Mouse (Mus musculus) intestine, postnatal 0 days (tissue): ENCODE data around the gene Dag1. TPM values are rescaled to one million over a fixed set of nuclear protein-coding genes. Genes with fewer than 3 reads are reported as not detected.
A peak's percentile ranks its signal among the peaks of the same experiment; 100 is the strongest.

ENCODE experiments used
- ATAC-seq: fragments of 200-750 bp; cut with Nextera tagmentation; 2 replicates; pipeline ENCODE4 v1.8.0; 2017; ENCODE audit warnings: mild to moderate bottlenecking, moderate TSS enrichment, moderate library complexity
- H3K27ac ChIP-seq: fragments of 300-500 bp; sonication (generic); 2 replicates; pipeline ENCODE4 v1.5.1; 2014; ENCODE audit warnings: mild to moderate bottlenecking, low read depth, low read length, moderate library complexity
- H3K27me3 ChIP-seq: fragments of 300-500 bp; sonication (generic); replicated peaks from 2 replicates; pipeline ENCODE4 v1.6.1; 2014; ENCODE audit warnings: low read length, mixed read lengths; ENCODE audit not compliant: control insufficient read depth, insufficient read depth
- H3K36me3 ChIP-seq: fragments of 300-500 bp; sonication (generic); 2 replicates; pipeline ENCODE4 v1.6.1; 2014; ENCODE audit warnings: mild to moderate bottlenecking, moderate library complexity; ENCODE audit not compliant: control insufficient read depth, insufficient read depth
- H3K4me1 ChIP-seq: fragments of 300-500 bp; sonication (generic); replicated peaks from 2 replicates; pipeline ENCODE4 v1.6.1; 2014; ENCODE audit warnings: antibody characterized with exemption, low read length, mixed read lengths; ENCODE audit not compliant: control insufficient read depth, insufficient read depth
- H3K4me2 ChIP-seq: fragments of 300-500 bp; sonication (generic); replicated peaks from 2 replicates; pipeline ENCODE4 v1.6.1; 2014; ENCODE audit warnings: low read depth, mild to moderate bottlenecking, moderate library complexity
- H3K4me3 ChIP-seq: fragments of 300-500 bp; sonication (generic); 2 replicates; pipeline ENCODE4 v1.5.1; 2014; ENCODE audit warnings: low read depth, low read length
- H3K9ac ChIP-seq: fragments of 300-500 bp; sonication (generic); 2 replicates; pipeline ENCODE4 v1.6.1; 2014; ENCODE audit warnings: mild to moderate bottlenecking, low read depth, low read length
- H3K9me3 ChIP-seq: fragments of 300-500 bp; sonication (generic); 2 replicates; pipeline ENCODE4 v1.6.1; 2016; ENCODE audit warnings: mixed run types; ENCODE audit not compliant: control insufficient read depth
- CTCF ChIP-seq: sonication (generic); IDR thresholded peaks from 2 replicates; pipeline ENCODE4 v1.5.1; 2016; ENCODE audit warnings: low read depth, mild to moderate bottlenecking, control low read depth, antibody characterized with exemption, moderate library complexity
- WGBS: fragments of 180-500 bp; shearing (Covaris S2); extraction: QIAGEN DNeasy Blood & Tissue Kit; methylation state at CpG from one replicate; pipeline ENCODE4 v1.1.7; 2014; 5-methylcytosine and 5-hydroxymethylcytosine counted together
- polyA plus RNA-seq: library from polyadenylated mRNA; unstranded; fragments of >200 nt; fragmentation: Nextera tagmentation; extraction: Ambion mirVana; gene quantifications from 2 replicates; pipeline ENCODE4 v1.2.1, GENCODE M21; 2015

The Dag1 gene
- polyA plus RNA-seq, 1 experiment from 2014 or later: 44.6 TPM

DNA sequence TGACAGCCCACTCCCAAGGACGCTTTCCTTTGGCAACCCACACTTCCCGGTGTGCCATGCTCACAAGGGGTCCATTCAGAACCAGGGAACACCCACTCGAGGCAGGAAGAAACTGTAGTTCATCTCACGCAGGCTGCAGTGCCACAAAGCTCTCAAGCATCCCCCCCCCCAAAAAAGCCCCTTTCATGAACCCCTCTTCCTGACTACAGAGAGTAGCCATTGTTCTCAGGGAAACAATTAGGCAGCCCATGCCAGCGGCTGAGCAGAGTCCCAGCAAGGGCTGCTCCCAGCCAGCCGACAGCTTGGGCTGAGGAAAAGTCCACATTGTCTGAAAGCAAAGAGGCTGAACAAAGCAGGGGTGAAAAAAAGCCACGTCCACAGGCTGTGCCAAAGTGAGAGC lies 50.7 kb downstream of the Dag1 start:
- H3K4me1 ChIP-seq: no peaks in the 10 kb centered on the region
- H3K4me3 ChIP-seq: no peak overlapping the region
- TF ChIP-seq CTCF: no peak
- H3K36me3 ChIP-seq: peaks cover 41% of the 10 kb centered on the region
- no peaks in the 10 kb centered on the region for H3K27me3 ChIP-seq
- H3K9ac ChIP-seq: no peak overlapping the region
- H3K4me2 ChIP-seq: no peak overlapping the region
- 64% methylated on average over 7 of the region's 7 CpGs for WGBS
- no peak for ATAC-seq
- H3K27ac ChIP-seq: no peak overlapping the region
- no peaks in the 10 kb centered on the region for H3K9me3 ChIP-seq

DNA sequence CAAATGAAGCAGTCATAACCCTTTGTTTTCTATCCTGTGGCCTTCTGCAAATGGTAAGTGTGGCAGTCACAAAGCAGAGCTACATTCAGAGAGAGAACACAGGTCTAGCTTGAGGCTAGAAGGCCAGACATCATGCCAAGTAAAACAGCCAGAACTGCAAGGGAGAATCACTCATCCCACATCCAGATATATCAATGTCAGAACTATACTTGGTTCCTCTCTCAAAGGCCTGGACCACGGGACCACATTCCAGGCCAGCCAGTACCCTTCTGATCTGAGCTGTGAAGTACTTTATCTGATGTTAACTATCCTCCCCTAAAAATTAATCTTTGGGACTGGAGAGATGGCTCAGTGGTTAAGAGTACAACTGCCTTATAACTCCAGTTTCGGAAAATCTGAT lies 51.3 kb downstream of the Dag1 start:
- H3K4me3 ChIP-seq: no peak overlapping the region
- ATAC-seq: no peak
- no peak overlapping the region for H3K4me2 ChIP-seq
- H3K9me3 ChIP-seq: no peaks in the 10 kb centered on the region
- no peaks in the 10 kb centered on the region for H3K27me3 ChIP-seq
- TF ChIP-seq CTCF: no peak
- no peak overlapping the region for H3K27ac ChIP-seq
- 89% methylated on average over 2 of the region's 2 CpGs for WGBS
- H3K9ac ChIP-seq: no peak overlapping the region
- no peaks in the 10 kb centered on the region for H3K4me1 ChIP-seq
- H3K36me3 ChIP-seq: peaks cover 41% of the 10 kb centered on the region

DNA sequence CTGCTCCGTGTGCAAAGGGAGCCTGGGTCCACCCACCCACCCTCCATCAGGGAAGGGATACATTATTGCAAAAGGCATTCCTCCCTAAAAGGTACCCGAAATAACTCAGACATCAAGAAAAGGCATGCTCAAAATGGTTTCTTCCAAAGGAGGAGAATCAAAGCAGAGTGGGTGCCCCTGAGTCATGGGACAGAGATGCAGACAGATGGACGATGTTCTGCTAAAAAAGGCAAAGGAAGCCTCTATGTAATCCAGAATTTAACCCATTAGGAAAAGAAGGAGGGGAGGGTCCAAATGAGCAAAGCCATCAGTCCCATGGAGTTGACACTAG lies 58.2 kb downstream of the Dag1 start:
- TF ChIP-seq CTCF: no peak
- H3K9me3 ChIP-seq: no peaks in the 10 kb centered on the region
- no peak overlapping the region for H3K9ac ChIP-seq
- no peak overlapping the region for H3K4me3 ChIP-seq
- H3K27ac ChIP-seq: no peak overlapping the region
- H3K27me3 ChIP-seq: no peaks in the 10 kb centered on the region
- WGBS: 73% methylated on average over 3 of the region's 3 CpGs
- no peak overlapping the region for H3K4me2 ChIP-seq
- no peaks in the 10 kb centered on the region for H3K4me1 ChIP-seq
- ATAC-seq: no peak
- peaks cover 41% of the 10 kb centered on the region for H3K36me3 ChIP-seq

- TF ChIP-seq CTCF: no peak
- H3K27me3 ChIP-seq: no peaks in the 10 kb centered on the region
- no peak overlapping the region for H3K9ac ChIP-seq
- no peak overlapping the region for H3K4me2 ChIP-seq
- no peak overlapping the region for H3K27ac ChIP-seq
- ATAC-seq: no peak
- H3K36me3 ChIP-seq: peaks cover 40% of the 10 kb centered on the region
- WGBS: 85% methylated on average over 8 of the region's 8 CpGs
- no peaks in the 10 kb centered on the region for H3K4me1 ChIP-seq
- H3K9me3 ChIP-seq: no peaks in the 10 kb centered on the region
- no peak overlapping the region for H3K4me3 ChIP-seq
Observed at GRCm38 (mm10) chr9:108204884-108205570, 58.7 kb downstream of the Dag1 start.

DNA sequence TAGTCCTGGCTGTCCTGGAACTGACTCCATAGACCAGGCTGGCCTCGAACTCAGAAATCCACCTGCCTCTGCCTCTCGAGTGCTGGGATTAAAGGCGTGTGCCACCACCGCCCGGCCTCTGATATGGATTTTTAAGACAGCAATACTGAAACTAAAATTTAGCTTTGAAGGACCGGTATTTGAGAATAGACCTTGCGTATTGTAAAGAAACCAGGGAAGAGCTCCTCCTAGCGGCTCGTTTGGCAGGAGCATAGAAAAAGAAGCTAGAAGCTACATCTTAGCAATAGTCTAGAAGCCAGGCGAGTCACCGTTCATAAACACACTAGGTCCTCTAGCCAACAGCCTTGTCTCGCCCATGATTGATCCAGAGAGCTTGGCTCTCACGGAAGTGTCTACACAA lies 60.7 kb downstream of the Dag1 start:
- Histone ChIP-seq H3K4me1 (no peaks in the 10 kb centered on the region), H3K27me3 (no peaks in the 10 kb centered on the region), H3K36me3 (peaks cover 20% of the 10 kb centered on the region), H3K4me2 (peak overlapping the region; percentile 47), H3K9me3 (no peaks in the 10 kb centered on the region), H3K27ac (no peak overlapping the region), H3K9ac (no peak overlapping the region), H3K4me3 (no peak overlapping the region)
- TF ChIP-seq CTCF: peak; percentile 79
- ATAC-seq: no peak
- 21% methylated on average over 13 of the region's 13 CpGs for WGBS

- Histone ChIP-seq H3K36me3 (peaks cover 12% of the 10 kb centered on the region), H3K9me3 (no peaks in the 10 kb centered on the region), H3K9ac (no peak overlapping the region), H3K4me2 (no peak overlapping the region), H3K4me1 (no peaks in the 10 kb centered on the region), H3K27me3 (no peaks in the 10 kb centered on the region), H3K27ac (no peak overlapping the region), H3K4me3 (no peak overlapping the region)
- no peak for ATAC-seq
- 96% methylated on average over 2 of the region's 2 CpGs for WGBS
- peak; percentile 30; the same call in 1 of the 2 replicates for TF ChIP-seq CTCF
Observed at GRCm38 (mm10) chr9:108202169-108202568, 61.6 kb downstream of the Dag1 start.
